Mouse (Mus musculus): ENCODE measurements at regions not wholly inside any gene's neighbourhood (a gene's known extent, or its start where the extent isn't known, plus 50 kb on each side); places are given as distances from the start of the nearest gene placed in this dataset.

- no peaks in the 10 kb centered on the region for H3K4me1 ChIP-seq (replicated peaks; ENCODE audit: control insufficient read depth, insufficient read depth, low read length)
- no peak overlapping the region for H3K4me2 ChIP-seq (ENCODE audit: low read length)
- no peaks in the 10 kb centered on the region for H3K9me3 ChIP-seq (ENCODE audit: control insufficient read depth, low read length)
- H3K36me3 ChIP-seq (ENCODE audit: control insufficient read depth, insufficient read depth) = no peaks in the 10 kb centered on the region
- H3K27me3 ChIP-seq (replicated peaks; ENCODE audit: control insufficient read depth, insufficient read depth, low read length) = no peaks in the 10 kb centered on the region
- H3K27ac ChIP-seq (ENCODE audit: low read length) = no peak overlapping the region
- H3K4me3 ChIP-seq (replicated peaks; ENCODE audit: low read length) = no peak overlapping the region
- WGBS = 79% methylated on average over 2 of the region's 2 CpGs
- H3K9ac ChIP-seq (replicated peaks; ENCODE audit: low read depth, low read length) = no peak overlapping the region
- ATAC-seq = no peak
Measured at GRCm38 (mm10) chr13:107627073-107627472, 417.2 kb upstream of the Smim15 start.

GRCm38 (mm10) chr13:107626670-107627069 lies 417.6 kb upstream of the Smim15 start:
- 66% methylated on average over 8 of the region's 8 CpGs for WGBS
- Histone ChIP-seq H3K4me2 (ENCODE audit: low read length) (no peak overlapping the region), H3K36me3 (ENCODE audit: control insufficient read depth, insufficient read depth) (no peaks in the 10 kb centered on the region), H3K27me3 (replicated peaks; ENCODE audit: control insufficient read depth, insufficient read depth, low read length) (no peaks in the 10 kb centered on the region), H3K9me3 (ENCODE audit: control insufficient read depth, low read length) (no peaks in the 10 kb centered on the region), H3K27ac (ENCODE audit: low read length) (no peak overlapping the region), H3K4me1 (replicated peaks; ENCODE audit: control insufficient read depth, insufficient read depth, low read length) (no peaks in the 10 kb centered on the region), H3K4me3 (replicated peaks; ENCODE audit: low read length) (no peak overlapping the region), H3K9ac (replicated peaks; ENCODE audit: low read depth, low read length) (no peak overlapping the region)
- no peak for ATAC-seq

DNA sequence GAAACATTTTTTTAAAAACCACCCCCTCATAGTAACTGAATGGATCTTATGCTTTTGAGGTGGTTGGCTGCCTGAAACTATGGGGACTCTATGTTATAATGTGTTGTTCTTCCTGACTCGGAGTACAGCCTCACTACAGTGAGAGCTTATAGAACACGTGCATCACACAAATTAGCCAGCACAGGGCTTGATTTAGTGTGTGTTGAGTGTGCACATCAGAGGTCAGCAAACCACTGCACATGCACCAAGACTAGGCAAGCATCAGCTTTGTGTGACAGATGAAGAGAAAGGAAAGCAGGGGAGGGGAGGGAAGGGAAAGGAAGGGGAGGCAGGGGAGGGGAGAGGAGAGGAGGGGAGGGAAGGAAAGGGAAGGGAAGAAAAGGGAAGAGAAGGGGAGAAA lies 422.9 kb upstream of the Smim15 start:
- no peaks in the 10 kb centered on the region for H3K9me3 ChIP-seq (ENCODE audit: control insufficient read depth, low read length)
- ATAC-seq = no peak
- no peak overlapping the region for H3K9ac ChIP-seq (replicated peaks; ENCODE audit: low read depth, low read length)
- WGBS = 78% methylated on average over 2 of the region's 2 CpGs
- no peak overlapping the region for H3K27ac ChIP-seq (ENCODE audit: low read length)
- no peak overlapping the region for H3K4me2 ChIP-seq (ENCODE audit: low read length)
- H3K4me3 ChIP-seq (replicated peaks; ENCODE audit: low read length) = no peak overlapping the region
- peaks cover 21% of the 10 kb centered on the region for H3K4me1 ChIP-seq (replicated peaks; ENCODE audit: control insufficient read depth, insufficient read depth, low read length)
- no peaks in the 10 kb centered on the region for H3K27me3 ChIP-seq (replicated peaks; ENCODE audit: control insufficient read depth, insufficient read depth, low read length)
- no peaks in the 10 kb centered on the region for H3K36me3 ChIP-seq (ENCODE audit: control insufficient read depth, insufficient read depth)

GRCm38 (mm10) chr13:107620887-107621286 lies 423.4 kb upstream of the Smim15 start:
- Histone ChIP-seq H3K9me3 (ENCODE audit: control insufficient read depth, low read length) (no peaks in the 10 kb centered on the region), H3K27ac (ENCODE audit: low read length) (no peak overlapping the region), H3K4me2 (ENCODE audit: low read length) (no peak overlapping the region), H3K27me3 (replicated peaks; ENCODE audit: control insufficient read depth, insufficient read depth, low read length) (no peaks in the 10 kb centered on the region), H3K36me3 (ENCODE audit: control insufficient read depth, insufficient read depth) (no peaks in the 10 kb centered on the region), H3K9ac (replicated peaks; ENCODE audit: low read depth, low read length) (no peak overlapping the region), H3K4me3 (replicated peaks; ENCODE audit: low read length) (no peak overlapping the region), H3K4me1 (replicated peaks; ENCODE audit: control insufficient read depth, insufficient read depth, low read length) (peaks cover 21% of the 10 kb centered on the region)
- no peak for ATAC-seq
- WGBS = 77% methylated on average over 2 of the region's 2 CpGs

- Histone ChIP-seq H3K27me3 (replicated peaks; ENCODE audit: control insufficient read depth, insufficient read depth, low read length) (no peaks in the 10 kb centered on the region), H3K27ac (ENCODE audit: low read length) (no peak overlapping the region), H3K9me3 (ENCODE audit: control insufficient read depth, low read length) (no peaks in the 10 kb centered on the region), H3K4me3 (replicated peaks; ENCODE audit: low read length) (no peak overlapping the region), H3K36me3 (ENCODE audit: control insufficient read depth, insufficient read depth) (no peaks in the 10 kb centered on the region), H3K4me2 (ENCODE audit: low read length) (no peak overlapping the region), H3K4me1 (replicated peaks; ENCODE audit: control insufficient read depth, insufficient read depth, low read length) (peaks cover 21% of the 10 kb centered on the region), H3K9ac (replicated peaks; ENCODE audit: low read depth, low read length) (no peak overlapping the region)
- ATAC-seq = no peak
- 17% methylated on average over 6 of the region's 6 CpGs for WGBS
Measured at GRCm38 (mm10) chr13:107620210-107620609, 424.0 kb upstream of the Smim15 start.

- 51% methylated on average over 9 of the region's 9 CpGs for WGBS
- no peak overlapping the region for H3K27ac ChIP-seq (ENCODE audit: low read length)
Measured at GRCm38 (mm10) chr13:107619430-107619927, 424.8 kb upstream of the Smim15 start.

GRCm38 (mm10) chr13:107618796-107619429 lies 425.3 kb upstream of the Smim15 start:
- peak; percentile 59 for ATAC-seq

More at GRCm38 (mm10) chr13:107619430-107619927, 424.8 kb upstream of the Smim15 start:
- H3K9ac ChIP-seq (replicated peaks; ENCODE audit: low read depth, low read length) = no peak overlapping the region
- no peak overlapping the region for H3K4me3 ChIP-seq (replicated peaks; ENCODE audit: low read length)
- peaks cover 21% of the 10 kb centered on the region for H3K4me1 ChIP-seq (replicated peaks; ENCODE audit: control insufficient read depth, insufficient read depth, low read length)
- no peaks in the 10 kb centered on the region for H3K27me3 ChIP-seq (replicated peaks; ENCODE audit: control insufficient read depth, insufficient read depth, low read length)
- H3K9me3 ChIP-seq (ENCODE audit: control insufficient read depth, low read length) = no peaks in the 10 kb centered on the region
- no peak for ATAC-seq
- H3K36me3 ChIP-seq (ENCODE audit: control insufficient read depth, insufficient read depth) = no peaks in the 10 kb centered on the region
- H3K4me2 ChIP-seq (ENCODE audit: low read length) = no peak overlapping the region

GRCm38 (mm10) chr13:107618369-107618771 lies 425.9 kb upstream of the Smim15 start:
- ATAC-seq = peak; percentile 61; the same call in 1 of the 2 replicates
- no peaks in the 10 kb centered on the region for H3K36me3 ChIP-seq (ENCODE audit: control insufficient read depth, insufficient read depth)
- H3K27ac ChIP-seq (ENCODE audit: low read length) = no peak overlapping the region; the same call in 1 of the 2 replicates
- no peak overlapping the region for H3K4me3 ChIP-seq (replicated peaks; ENCODE audit: low read length)
- no peak overlapping the region for H3K4me2 ChIP-seq (ENCODE audit: low read length)
- WGBS = 18% methylated on average over 8 of the region's 8 CpGs
- H3K4me1 ChIP-seq (replicated peaks; ENCODE audit: control insufficient read depth, insufficient read depth, low read length) = peaks cover 21% of the 10 kb centered on the region
- H3K9me3 ChIP-seq (ENCODE audit: control insufficient read depth, low read length) = no peaks in the 10 kb centered on the region
- no peak overlapping the region for H3K9ac ChIP-seq (replicated peaks; ENCODE audit: low read depth, low read length)
- H3K27me3 ChIP-seq (replicated peaks; ENCODE audit: control insufficient read depth, insufficient read depth, low read length) = no peaks in the 10 kb centered on the region

More at GRCm38 (mm10) chr13:107618796-107619429, 425.3 kb upstream of the Smim15 start:
- peaks cover 21% of the 10 kb centered on the region for H3K4me1 ChIP-seq (replicated peaks; ENCODE audit: control insufficient read depth, insufficient read depth, low read length)
- H3K36me3 ChIP-seq (ENCODE audit: control insufficient read depth, insufficient read depth) = no peaks in the 10 kb centered on the region
- H3K9me3 ChIP-seq (ENCODE audit: control insufficient read depth, low read length) = no peaks in the 10 kb centered on the region
- H3K9ac ChIP-seq (replicated peaks; ENCODE audit: low read depth, low read length) = peak overlapping the region; percentile 29; the same call in 1 of the 2 replicates
- no peak overlapping the region for H3K4me3 ChIP-seq (replicated peaks; ENCODE audit: low read length)
- H3K4me2 ChIP-seq (ENCODE audit: low read length) = peak overlapping the region; percentile 9; the same call in 1 of the 2 replicates
- H3K27me3 ChIP-seq (replicated peaks; ENCODE audit: control insufficient read depth, insufficient read depth, low read length) = no peaks in the 10 kb centered on the region
- no peak overlapping the region for H3K27ac ChIP-seq (ENCODE audit: low read length)
- 28% methylated on average over 15 of the region's 15 CpGs for WGBS

DNA sequence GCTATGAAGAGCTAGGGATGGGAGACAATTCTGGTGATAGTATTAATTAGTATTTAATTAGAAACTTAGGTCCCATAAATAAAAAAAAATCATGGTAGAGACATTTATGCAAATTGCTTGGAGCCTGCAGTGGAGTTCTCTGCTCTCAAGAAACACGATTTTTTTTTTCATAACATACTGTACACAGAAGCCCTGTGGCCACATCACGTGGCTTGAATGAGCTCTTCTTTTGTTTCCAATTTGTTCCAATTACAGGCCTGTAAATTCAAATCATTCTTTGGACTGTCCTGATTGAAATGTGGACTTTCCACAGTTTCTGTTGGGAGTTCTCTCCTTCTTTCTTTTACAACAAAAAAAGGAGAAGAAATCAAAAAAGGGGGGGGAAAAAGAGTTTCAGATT lies 426.7 kb upstream of the Smim15 start:
- Histone ChIP-seq H3K36me3 (ENCODE audit: control insufficient read depth, insufficient read depth) (no peaks in the 10 kb centered on the region), H3K4me2 (ENCODE audit: low read length) (no peak overlapping the region), H3K9me3 (ENCODE audit: control insufficient read depth, low read length) (no peaks in the 10 kb centered on the region), H3K9ac (replicated peaks; ENCODE audit: low read depth, low read length) (no peak overlapping the region), H3K4me3 (replicated peaks; ENCODE audit: low read length) (no peak overlapping the region), H3K4me1 (replicated peaks; ENCODE audit: control insufficient read depth, insufficient read depth, low read length) (peaks cover 21% of the 10 kb centered on the region), H3K27ac (ENCODE audit: low read length) (no peak overlapping the region; the same call in 1 of the 2 replicates), H3K27me3 (replicated peaks; ENCODE audit: control insufficient read depth, insufficient read depth, low read length) (no peaks in the 10 kb centered on the region)
- ATAC-seq = no peak
- WGBS = 10% methylated on average over 2 of the region's 2 CpGs
